Mouse (Mus musculus) liver, embryonic 14.5 days (tissue): ENCODE data around the gene Stambp.

Experiments
- CTCF ChIP-seq: IDR thresholded peaks from 2 replicates; pipeline ENCODE4 v1.5.1; 2016; ENCODE audit warnings: antibody characterized with exemption, low read depth, control low read depth
- EP300 ChIP-seq: IDR thresholded peaks from 2 replicates; pipeline ENCODE4 v1.6.1; 2016; ENCODE audit warnings: antibody characterized with exemption, low read depth

DNA sequence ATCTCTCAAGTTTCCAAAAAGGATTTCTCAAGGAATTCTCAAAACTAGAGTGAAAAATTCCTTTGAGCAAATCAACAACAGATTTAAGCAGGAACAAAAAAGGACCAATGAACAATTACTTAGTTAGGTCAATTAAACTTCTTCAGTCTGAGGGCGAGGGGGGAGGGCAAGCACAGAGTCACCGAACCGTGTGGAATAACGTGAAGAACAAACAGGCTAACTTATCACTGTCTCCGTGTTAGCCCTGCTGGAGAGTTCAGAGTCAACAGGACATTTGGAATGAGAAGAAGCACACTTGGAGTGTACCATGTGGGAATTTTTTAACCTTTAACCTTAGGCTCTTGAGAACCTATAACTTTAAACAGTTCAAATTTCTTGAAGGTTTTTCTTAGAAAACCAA lies 24.2 kb downstream of the Stambp start:
- TF ChIP-seq CTCF (no peak), EP300 (no peak)
